Mouse (Mus musculus) cerebellum, adult 2 months (tissue): Measurements from ENCODE around the gene Med28. TPM values are rescaled to one million over a fixed set of nuclear protein-coding genes. Genes with fewer than 3 reads are reported as not detected.

ENCODE experiments used
- DNase-seq, 2 experiments: peaks; one replicate each; pipeline ENCODE4 v3.0.0; 2021
- H3K27ac ChIP-seq: fragments of 200-500 bp; 2 replicates; pipeline ENCODE4 v1.5.1; 2012; ENCODE audit warnings: low read length, control low read depth, inconsistent platforms; ENCODE audit not compliant: insufficient read depth
- H3K27me3 ChIP-seq: fragments of 200-500 bp; 2 replicates; pipeline ENCODE4 v1.6.1; 2012; ENCODE audit warnings: inconsistent platforms, mild to moderate bottlenecking, low read length, moderate library complexity; ENCODE audit not compliant: control insufficient read depth, insufficient read depth
- H3K4me1 ChIP-seq: fragments of 200-500 bp; 2 replicates; pipeline ENCODE4 v1.6.1; 2011; ENCODE audit warnings: low read length; ENCODE audit not compliant: control insufficient read depth, insufficient read depth
- H3K4me3 ChIP-seq: fragments of 200-500 bp; replicated peaks from 2 replicates; pipeline ENCODE3; 2011; ENCODE audit warnings: mild to moderate bottlenecking, low read depth, low read length, control low read depth; ENCODE audit not compliant: insufficient read depth
- CTCF ChIP-seq: fragments of 200-500 bp; IDR thresholded peaks from 2 replicates; pipeline ENCODE4 v1.5.1; 2011; ENCODE audit warnings: low read depth, mild to moderate bottlenecking, control low read depth, low read length, moderate library complexity, borderline replicate concordance; ENCODE audit not compliant: insufficient read depth
- POLR2A ChIP-seq: fragments of 200-500 bp; IDR thresholded peaks from 2 replicates; pipeline ENCODE4 v1.6.1; 2011; ENCODE audit warnings: low read length, control low read depth, borderline replicate concordance; ENCODE audit not compliant: insufficient read depth
- WGBS: fragments of 180-500 bp; shearing (Covaris S2); methylation state at CpG from one replicate; pipeline ENCODE4 v1.1.7; 2018; 5-methylcytosine and 5-hydroxymethylcytosine counted together
- polyA plus RNA-seq: library from polyadenylated mRNA; depleted of rRNA; stranded (reverse); fragments of >200 nt; gene quantifications from 2 replicates; pipeline ENCODE4 v1.2.3, GENCODE M21; 2012

Med28 gene
- polyA plus RNA-seq, 1 experiment: 134 TPM

GRCm38 (mm10) chr5:45495429-45495975 lies 24.5 kb upstream of the Med28 start:
- Histone ChIP-seq H3K4me1 (no peaks in the 10 kb centered on the region), H3K4me3 (no peak overlapping the region), H3K27me3 (no peaks in the 10 kb centered on the region), H3K27ac (no peak overlapping the region)
- no peak for DNase-seq
- TF ChIP-seq POLR2A (no peak), CTCF (no peak)
- 89% methylated on average over 3 of the region's 3 CpGs for WGBS

GRCm38 (mm10) chr5:45496042-45496441 lies 24.0 kb upstream of the Med28 start:
- Histone ChIP-seq H3K4me1 (no peaks in the 10 kb centered on the region), H3K4me3 (no peak overlapping the region), H3K27me3 (no peaks in the 10 kb centered on the region), H3K27ac (no peak overlapping the region)
- no peak for DNase-seq
- TF ChIP-seq CTCF: no peak
- TF ChIP-seq POLR2A: no peak

DNA sequence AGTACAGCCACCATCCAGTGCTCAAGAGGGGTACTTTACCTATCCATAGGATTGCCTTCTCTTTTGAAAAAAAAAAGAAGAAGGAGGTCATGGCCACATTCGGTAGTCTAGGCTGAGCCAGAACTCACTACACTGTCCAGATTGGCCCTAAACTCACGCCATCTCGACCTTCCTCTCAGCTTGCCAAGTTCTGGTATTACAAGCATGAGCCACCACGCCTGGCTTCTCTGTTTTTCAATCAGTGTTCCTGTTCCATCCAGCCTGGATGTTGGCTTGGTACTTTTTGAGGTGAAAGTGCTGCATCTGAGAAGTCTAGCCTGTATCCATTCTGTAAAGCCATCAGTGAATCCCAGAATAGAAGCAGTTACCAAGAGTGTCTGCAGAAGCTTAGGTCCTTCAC lies 23.6 kb upstream of the Med28 start:
- no peak overlapping the region for H3K4me3 ChIP-seq
- no peaks in the 10 kb centered on the region for H3K27me3 ChIP-seq
- no peak overlapping the region for H3K27ac ChIP-seq
- WGBS: 29% methylated on average over 4 of the region's 4 CpGs
- TF ChIP-seq POLR2A: no peak
- TF ChIP-seq CTCF: no peak
- no peak for DNase-seq
- H3K4me1 ChIP-seq: no peaks in the 10 kb centered on the region

GRCm38 (mm10) chr5:45496930-45497550 lies 23.0 kb upstream of the Med28 start:
- Histone ChIP-seq H3K27me3 (no peaks in the 10 kb centered on the region), H3K4me3 (no peak overlapping the region), H3K27ac (0 out of 2 replicates have a peak overlapping the region, but pooled peaks have one; percentile 31), H3K4me1 (no peaks in the 10 kb centered on the region)
- DNase-seq: no peak
- WGBS: 30% methylated on average over 12 of the region's 12 CpGs
- TF ChIP-seq POLR2A (no peak), CTCF (no peak)

DNA sequence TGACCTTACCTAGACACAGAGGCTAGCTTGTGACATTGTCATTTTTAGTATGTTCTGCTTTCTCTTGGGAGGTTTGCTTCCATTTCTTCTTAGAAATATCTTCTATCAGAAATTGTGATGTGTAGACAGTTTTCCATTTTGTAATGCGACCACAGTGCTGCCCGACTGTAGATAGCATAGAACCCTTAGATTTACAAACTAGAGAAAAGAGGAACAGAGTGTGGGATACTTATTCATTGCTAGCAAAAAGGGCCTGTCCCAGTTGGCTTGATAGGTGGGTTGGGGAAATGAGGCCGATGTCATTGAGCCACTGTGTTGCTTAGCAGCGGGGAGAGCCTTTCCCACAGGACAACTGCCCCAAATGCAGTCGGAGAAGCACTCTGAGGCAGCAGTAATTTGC lies 22.5 kb upstream of the Med28 start:
- H3K27ac ChIP-seq: no peak overlapping the region
- no peaks in the 10 kb centered on the region for H3K4me1 ChIP-seq
- 70% methylated on average over 5 of the region's 5 CpGs for WGBS
- no peak overlapping the region for H3K4me3 ChIP-seq
- TF ChIP-seq CTCF: no peak
- no peak for TF ChIP-seq POLR2A
- H3K27me3 ChIP-seq: no peaks in the 10 kb centered on the region
- no peak for DNase-seq

GRCm38 (mm10) chr5:45510071-45510470 lies 10.0 kb upstream of the Med28 start:
- Histone ChIP-seq H3K27me3 (no peaks in the 10 kb centered on the region), H3K4me1 (no peaks in the 10 kb centered on the region), H3K27ac (no peak overlapping the region), H3K4me3 (no peak overlapping the region)
- DNase-seq: no peak
- no peak for TF ChIP-seq POLR2A
- TF ChIP-seq CTCF: no peak
- 65% methylated on average over 7 of the region's 7 CpGs for WGBS

GRCm38 (mm10) chr5:45512908-45513307 lies 7.1 kb upstream of the Med28 start:
- 90% methylated on average over 6 of the region's 6 CpGs for WGBS
- Histone ChIP-seq H3K27ac (no peak overlapping the region), H3K27me3 (no peaks in the 10 kb centered on the region), H3K4me3 (no peak overlapping the region), H3K4me1 (no peaks in the 10 kb centered on the region)
- DNase-seq: no peak
- TF ChIP-seq POLR2A (no peak), CTCF (no peak)

- Histone ChIP-seq H3K27ac (no peak overlapping the region), H3K27me3 (no peaks in the 10 kb centered on the region), H3K4me3 (no peak overlapping the region), H3K4me1 (no peaks in the 10 kb centered on the region)
- no peak for DNase-seq
- 97% methylated on average over 2 of the region's 2 CpGs for WGBS
- TF ChIP-seq CTCF (no peak), POLR2A (no peak)
Observed at GRCm38 (mm10) chr5:45513511-45513910, 6.5 kb upstream of the Med28 start.
